Mouse (Mus musculus) myocyte (in vitro differentiated cells): Measurements from ENCODE around the gene Slc44a1.

Experiments used
- CEBPB ChIP-seq: IDR thresholded peaks from 2 replicates; pipeline ENCODE4 v1.6.1; 2011; ENCODE audit warnings: mild to moderate bottlenecking, moderate library complexity; ENCODE audit not compliant: poor library complexity, insufficient read depth, severe bottlenecking
- E2F4 ChIP-seq: IDR thresholded peaks from one replicate; pipeline ENCODE4 v1.6.1; 2011; ENCODE audit warnings: mild to moderate bottlenecking, control low read depth, moderate library complexity; ENCODE audit not compliant: insufficient read depth
- MAX ChIP-seq: IDR thresholded peaks from one replicate; pipeline ENCODE4 v1.6.1; 2011; ENCODE audit warnings: low read depth, mild to moderate bottlenecking, control low read depth
- MYOD1 ChIP-seq, 3 experiments: IDR thresholded peaks; one replicate each; pipeline ENCODE4 v1.6.1; 2011; ENCODE audit warnings: control low read depth in 2 of 3, low read depth in 2 of 3, mild to moderate bottlenecking in 2 of 3, moderate library complexity in 1 of 3; ENCODE audit not compliant: insufficient read length in 2 of 3, control insufficient read depth in 1 of 3
- MYOG ChIP-seq, 3 experiments: IDR thresholded peaks; one replicate each; pipeline ENCODE4 v1.6.1; 2011; ENCODE audit warnings: control low read depth in 2 of 3, low read depth in 2 of 3, mild to moderate bottlenecking in 2 of 3; ENCODE audit not compliant: insufficient read length in 2 of 3, control insufficient read depth in 1 of 3, insufficient read depth in 1 of 3
- POLR2A ChIP-seq: IDR thresholded peaks from one replicate; pipeline ENCODE4 v1.6.1; 2011; ENCODE audit warnings: low read depth, mild to moderate bottlenecking, control low read depth, moderate library complexity; ENCODE audit not compliant: insufficient read length
- POLR2AphosphoS2 ChIP-seq: IDR thresholded peaks from one replicate; pipeline ENCODE4 v1.6.1; 2011; ENCODE audit warnings: low read depth, control low read depth; ENCODE audit not compliant: insufficient read length
- TCF12 ChIP-seq: IDR thresholded peaks from one replicate; pipeline ENCODE4 v1.6.1; 2011; ENCODE audit warnings: mild to moderate bottlenecking, control low read depth; ENCODE audit not compliant: poor library complexity, insufficient read depth, severe bottlenecking
- USF1 ChIP-seq: IDR thresholded peaks from one replicate; pipeline ENCODE4 v1.6.1; 2011; ENCODE audit warnings: low read depth, mild to moderate bottlenecking, control low read depth, moderate library complexity

GRCm38 (mm10) chr4:53437110-53437755, 3.0 kb upstream of the Slc44a1 start:
- TF ChIP-seq POLR2A = no peak
- no peak for TF ChIP-seq MAX
- no peak for TF ChIP-seq MYOG (IDR thresholded peaks at IDR 0.05; ENCODE audit: control insufficient read depth in 1 of 3, insufficient read depth in 1 of 3, insufficient read length in 2 of 3, low read depth in 2 of 3)
- peak; percentile 76 for TF ChIP-seq CEBPB
- no peak for TF ChIP-seq E2F4
- TF ChIP-seq USF1 = no peak
- TF ChIP-seq TCF12 = no peak
- no peak for TF ChIP-seq POLR2AphosphoS2
- no peak for TF ChIP-seq MYOD1 (IDR thresholded peaks at IDR 0.05; ENCODE audit: control insufficient read depth in 1 of 3, insufficient read length in 2 of 3, low read depth in 2 of 3)
